Comparison of ENCODE assay signal across 8 mouse cellular contexts in the genomic region with DNA sequence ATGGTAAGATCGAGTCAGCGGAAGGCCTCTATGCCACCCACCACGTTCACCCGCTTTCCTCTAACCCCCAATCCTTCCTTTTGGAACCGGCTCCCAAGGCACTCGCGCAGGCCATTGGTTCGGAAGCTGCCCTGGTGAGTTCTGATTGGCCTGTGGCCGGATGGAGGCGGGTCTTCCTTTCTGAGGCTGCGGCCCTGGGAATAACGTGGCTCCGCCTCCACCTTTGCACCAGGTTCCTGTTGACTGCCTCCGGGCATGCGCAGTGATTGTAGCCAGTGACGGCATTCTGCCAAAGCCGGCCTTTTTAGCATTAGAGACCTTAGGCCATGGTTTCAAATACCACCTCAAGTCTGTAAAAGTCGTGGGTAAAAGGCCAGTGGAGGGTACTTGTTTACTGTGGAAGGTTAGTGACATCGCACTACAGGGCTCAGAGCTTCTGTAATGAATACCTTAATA. TPM values are rescaled to one million over a fixed set of nuclear protein-coding genes. Genes with fewer than 3 reads are reported as not detected.
DNase-seq lines count a peak whose midpoint lies in the region; ATAC-seq lines count a peak whose summit lies in the region.

No protein-coding gene starts in this region.

- H3K4me1 ChIP-seq in heart, embryonic 14.5 days (ENCODE audit: control insufficient read depth in 2 of 2, insufficient read depth in 2 of 2, low read length in 2 of 2) = no peaks in the 10 kb centered on the region
- peaks cover 30% of the 10 kb centered on the region for H3K4me1 ChIP-seq in liver, embryonic 13.5 days (replicated peaks)
- H3K4me1 ChIP-seq in stomach, embryonic 16.5 days (ENCODE audit: control insufficient read depth, insufficient read depth, low read length) = no peaks in the 10 kb centered on the region

- peak overlapping the region; percentile 27 to 29 for H3K4me3 ChIP-seq in heart, embryonic 14.5 days (ENCODE audit: control insufficient read depth in 1 of 2, insufficient read depth in 1 of 2, low read depth in 1 of 2, low read length in 2 of 2)
- H3K4me3 ChIP-seq in liver, embryonic 13.5 days (replicated peaks) = peak overlapping the region; percentile 50
- peak overlapping the region; percentile 39 for H3K4me3 ChIP-seq in stomach, embryonic 16.5 days (replicated peaks; ENCODE audit: low read length)

- H3K36me3 ChIP-seq in heart, embryonic 14.5 days (ENCODE audit: control insufficient read depth, insufficient read depth, low read length) = no peaks in the 10 kb centered on the region
- no peaks in the 10 kb centered on the region for H3K36me3 ChIP-seq in liver, embryonic 13.5 days
- H3K36me3 ChIP-seq in stomach, embryonic 16.5 days (ENCODE audit: control insufficient read depth, insufficient read depth, low read length) = no peaks in the 10 kb centered on the region

- H3K9ac ChIP-seq in heart, embryonic 14.5 days (ENCODE audit: low read length) = peak overlapping the region; percentile 63
- H3K9ac ChIP-seq in liver, embryonic 13.5 days = peak overlapping the region; percentile 65
- H3K9ac ChIP-seq in stomach, embryonic 16.5 days (ENCODE audit: low read length) = peak overlapping the region; percentile 60

- peak overlapping the region; percentile 47 to 70; a peak in 3 of 4 replicates for H3K27ac ChIP-seq in heart, embryonic 14.5 days (replicated peaks in 1 of 2; ENCODE audit: control insufficient read depth in 1 of 2, insufficient read depth in 1 of 2, low read depth in 2 of 2, low read length in 2 of 2)
- H3K27ac ChIP-seq in liver, embryonic 13.5 days = peak overlapping the region; percentile 79
- H3K27ac ChIP-seq in stomach, embryonic 16.5 days (ENCODE audit: low read length) = 0 out of 2 replicates have a peak overlapping the region, but pooled peaks have one; percentile 42

- peak overlapping the region; percentile 59 for H3K4me2 ChIP-seq in heart, embryonic 14.5 days (ENCODE audit: low read length)
- H3K4me2 ChIP-seq in liver, embryonic 13.5 days = peak overlapping the region; percentile 61
- H3K4me2 ChIP-seq in stomach, embryonic 16.5 days (ENCODE audit: low read depth, low read length) = peak overlapping the region; percentile 46

- no peaks in the 10 kb centered on the region for H3K27me3 ChIP-seq in heart, embryonic 14.5 days (ENCODE audit: control insufficient read depth, insufficient read depth, low read length)
- no peaks in the 10 kb centered on the region for H3K27me3 ChIP-seq in liver, embryonic 13.5 days
- H3K27me3 ChIP-seq in stomach, embryonic 16.5 days (ENCODE audit: control insufficient read depth, insufficient read depth, low read length) = no peaks in the 10 kb centered on the region

- peak; percentile 92 for DNase-seq in c-Kit-negative CD71-positive TER-119-positive erythroid progenitor cells, embryonic 14.5 days (ENCODE audit: low read depth, low spot score)
- peak; percentile 92 for DNase-seq in fibroblast of lung, adult 2 months (ENCODE audit: low read depth)
- DNase-seq in kidney, postnatal 14 days = peak; percentile 98
- peak; percentile 95 for DNase-seq in liver, embryonic 13.5 days
- DNase-seq in neural tube, embryonic 10.5 days (ENCODE audit: extremely low spot score, low spot score) = peak; percentile 82

- ATAC-seq in CD4-positive, CD25-positive, alpha-beta regulatory T cell, adult 4 months = peak; percentile 94
- ATAC-seq in heart, embryonic 14.5 days (ENCODE audit: insufficient number of reproducible peaks, insufficient read depth, low FRiP score, low read depth) = peak; percentile 95
- peak; percentile 92 for ATAC-seq in liver, embryonic 13.5 days (ENCODE audit: low read depth)
- ATAC-seq in stomach, embryonic 16.5 days (ENCODE audit: insufficient read depth, low FRiP score) = peak; percentile 97

- no peaks in the 10 kb centered on the region for H3K9me3 ChIP-seq in heart, embryonic 14.5 days (ENCODE audit: control insufficient read depth, low read length)
- H3K9me3 ChIP-seq in liver, embryonic 13.5 days (replicated peaks) = no peaks in the 10 kb centered on the region
- H3K9me3 ChIP-seq in stomach, embryonic 16.5 days (replicated peaks; ENCODE audit: control insufficient read depth, low read length) = no peaks in the 10 kb centered on the region

- WGBS in heart, embryonic 14.5 days = 15% methylated on average over 17 of the region's 19 CpGs
- 12% methylated on average over 19 of the region's 19 CpGs for WGBS in liver, embryonic 13.5 days (ENCODE audit: insufficient replicate concordance)
- 16% methylated on average over 19 of the region's 19 CpGs for WGBS in stomach, embryonic 16.5 days

RNA-seq across cellular contexts. Expression of a gene that starts 6.5 kb away (rescaled TPM):
- 10 to 100 TPM; 13.9 to 22.0 TPM for polyA plus RNA-seq in CD4-positive, CD25-positive, alpha-beta regulatory T cell, adult 4 months (2017; shearing (Covaris generic))
- 0.24 and 0.54 TPM in 2 replicates for polyA plus RNA-seq in heart, embryonic 14.5 days (2014; fragmentation: Nextera tagmentation; extraction: Ambion mirVana)
- polyA plus RNA-seq in liver, embryonic 13.5 days (2015; fragmentation: Nextera tagmentation; extraction: Ambion mirVana) = 2.4 and 3.4 TPM in 2 replicates
- polyA plus RNA-seq in stomach, embryonic 16.5 days (2015; fragmentation: Nextera tagmentation; extraction: Ambion mirVana) = 0.41 and 0.62 TPM in 2 replicates

RNA-seq across cellular contexts. Expression of a gene that starts 22.3 kb away (rescaled TPM):
- 10 to 100 TPM; 16.0 to 31.0 TPM for polyA plus RNA-seq in CD4-positive, CD25-positive, alpha-beta regulatory T cell, adult 4 months (2017; shearing (Covaris generic))
- 28.4 and 28.9 TPM in 2 replicates for polyA plus RNA-seq in heart, embryonic 14.5 days (2014; fragmentation: Nextera tagmentation; extraction: Ambion mirVana)
- 40.2 and 47.3 TPM in 2 replicates for polyA plus RNA-seq in liver, embryonic 13.5 days (2015; fragmentation: Nextera tagmentation; extraction: Ambion mirVana)
- 42.1 and 42.4 TPM in 2 replicates for polyA plus RNA-seq in stomach, embryonic 16.5 days (2015; fragmentation: Nextera tagmentation; extraction: Ambion mirVana)

RNA-seq across cellular contexts. Expression of a gene that starts 35.9 kb away (rescaled TPM):
- polyA plus RNA-seq in CD4-positive, CD25-positive, alpha-beta regulatory T cell, adult 4 months (2017; shearing (Covaris generic)) = 10 to 100 TPM; 19.1 to 33.8 TPM
- polyA plus RNA-seq in heart, embryonic 14.5 days (2014; fragmentation: Nextera tagmentation; extraction: Ambion mirVana) = 22.7 and 26.0 TPM in 2 replicates
- polyA plus RNA-seq in liver, embryonic 13.5 days (2015; fragmentation: Nextera tagmentation; extraction: Ambion mirVana) = 6.8 and 7.1 TPM in 2 replicates
- 31.5 and 35.5 TPM in 2 replicates for polyA plus RNA-seq in stomach, embryonic 16.5 days (2015; fragmentation: Nextera tagmentation; extraction: Ambion mirVana)

RNA-seq across cellular contexts. Expression of a gene that starts 48.9 kb away (rescaled TPM):
- polyA plus RNA-seq in CD4-positive, CD25-positive, alpha-beta regulatory T cell, adult 4 months (2017; shearing (Covaris generic)) = 100 to 1,000 TPM; 519 to 666 TPM
- 317 and 375 TPM in 2 replicates for polyA plus RNA-seq in heart, embryonic 14.5 days (2014; fragmentation: Nextera tagmentation; extraction: Ambion mirVana)
- polyA plus RNA-seq in liver, embryonic 13.5 days (2015; fragmentation: Nextera tagmentation; extraction: Ambion mirVana) = 328 and 361 TPM in 2 replicates
- 396 and 404 TPM in 2 replicates for polyA plus RNA-seq in stomach, embryonic 16.5 days (2015; fragmentation: Nextera tagmentation; extraction: Ambion mirVana)

Comparison
In these comparisons a context has a peak if more than half of its experiments do, and no peak if none do; other contexts are left out.
1. Peak in every context shown above with its lines: DNase-seq, ATAC-seq, H3K4me3 ChIP-seq and H3K27ac ChIP-seq.